Mouse (Mus musculus) liver, embryonic 14.5 days (tissue): ENCODE measurements at regions not wholly inside any gene's neighbourhood (a gene's known extent, or its start where the extent isn't known, plus 50 kb on each side); places are given as distances from the start of the nearest gene placed in this dataset.

Experiments used
- CTCF ChIP-seq: IDR thresholded peaks from 2 replicates; pipeline ENCODE4 v1.5.1; 2016; ENCODE audit warnings: antibody characterized with exemption, low read depth, control low read depth
- EP300 ChIP-seq: IDR thresholded peaks from 2 replicates; pipeline ENCODE4 v1.6.1; 2016; ENCODE audit warnings: antibody characterized with exemption, low read depth

DNA sequence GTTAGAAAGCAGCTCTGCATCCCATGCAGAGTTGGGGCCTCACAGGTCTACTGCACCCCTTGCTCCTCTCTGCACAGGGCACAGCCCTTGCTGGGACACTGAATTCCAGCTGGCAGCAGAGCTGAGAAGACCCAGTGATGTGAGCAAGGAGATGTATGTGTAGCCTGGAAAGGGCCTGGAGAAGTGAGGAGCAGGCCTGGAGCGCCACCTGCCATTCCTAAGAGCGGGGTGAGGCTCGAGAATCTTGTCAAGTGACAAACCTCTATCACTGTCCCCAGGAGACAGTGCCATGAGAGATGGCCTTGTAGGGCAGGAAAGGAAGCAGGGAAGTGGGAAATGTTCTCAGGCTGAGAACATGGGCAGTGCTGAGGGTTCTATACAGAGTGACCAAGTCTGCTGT lies 59.6 kb upstream of the Lgalsl start:
- TF ChIP-seq CTCF (0 out of 2 replicates have a peak, but pooled peaks have one; percentile 21), EP300 (no peak)
